Mouse (Mus musculus): ENCODE measurements around the gene Ada.

Ada gene

GRCm38 (mm10) chr2:163749647-163750611 lies at the start of gene Ada:
TSS of gene Ada (minus strand) at chr2:163750239.
- DNase-seq (ENCODE audit: extremely low spot score, low read depth, low spot score): no peak

DNA sequence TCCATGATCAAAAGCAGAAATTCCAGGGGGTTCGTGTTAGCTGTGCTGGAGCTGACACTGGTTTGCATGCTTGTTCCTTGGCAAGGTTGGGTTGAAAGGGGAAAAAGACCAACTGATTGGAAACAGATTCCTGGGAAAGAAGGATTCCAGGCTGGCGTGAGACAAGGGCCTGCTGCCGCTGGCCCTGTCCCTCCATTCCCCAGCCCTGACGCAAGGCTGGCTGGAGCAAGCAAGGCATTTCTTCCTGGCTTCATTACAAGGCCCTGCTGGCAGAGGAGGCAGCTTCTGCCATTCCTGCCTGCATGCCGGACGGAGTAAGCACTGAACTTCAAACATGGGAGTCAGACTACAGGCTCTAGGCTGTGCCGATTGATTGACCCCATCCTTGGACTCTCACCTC lies 48.4 kb upstream of the Ada start:
- DNase-seq (ENCODE audit: extremely low spot score, low read depth, low spot score): no peak

DNA sequence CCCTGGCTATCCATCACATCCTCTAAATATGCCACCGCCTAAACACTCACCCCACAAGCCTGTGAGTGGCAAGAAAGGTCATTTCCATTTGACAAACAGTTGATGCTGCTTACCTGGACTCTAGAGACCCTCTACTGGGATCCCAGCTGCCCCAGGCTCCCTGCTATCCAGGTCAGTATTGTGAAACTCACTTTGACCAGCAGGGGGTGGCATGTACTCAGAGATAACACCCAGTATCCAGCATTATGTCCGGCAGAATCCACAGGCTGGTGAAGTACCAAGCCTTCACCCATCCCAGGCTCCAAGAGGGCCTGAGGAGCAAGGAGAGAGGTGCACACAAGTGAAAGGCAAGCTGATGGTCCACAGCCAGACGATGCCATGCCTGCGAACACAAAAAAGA lies 38.4 kb upstream of the Ada start:
- peak; percentile 30 for DNase-seq (ENCODE audit: extremely low spot score, low read depth, low spot score)

GRCm38 (mm10) chr2:163787709-163788108 lies 37.7 kb upstream of the Ada start:
- peak; percentile 52 for DNase-seq (ENCODE audit: extremely low spot score, low read depth, low spot score)

- no peak for DNase-seq (ENCODE audit: extremely low spot score, low read depth, low spot score)
Observed at GRCm38 (mm10) chr2:163787086-163787485, 37.0 kb upstream of the Ada start.

DNA sequence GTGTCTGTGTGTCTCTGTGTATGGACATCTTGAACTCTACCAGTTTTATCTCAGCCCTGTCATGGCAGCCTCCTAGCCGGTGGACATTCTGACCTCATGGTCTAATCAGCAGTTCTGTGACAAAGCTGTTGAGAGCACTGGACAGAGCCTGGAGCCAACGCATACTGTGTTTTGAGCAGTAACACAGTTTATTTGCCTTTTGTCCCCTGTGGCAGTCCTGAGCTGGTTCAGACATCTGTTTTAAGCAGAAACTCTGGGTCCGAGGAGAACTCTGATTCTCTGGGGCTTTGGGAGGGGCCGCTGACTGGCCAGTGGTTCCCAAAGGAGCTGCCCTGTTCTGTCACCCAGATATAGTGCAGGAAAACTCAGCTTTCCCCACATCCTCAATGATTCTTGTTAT lies 33.9 kb upstream of the Ada start:
- DNase-seq (ENCODE audit: extremely low spot score, low read depth, low spot score): no peak

- DNase-seq (ENCODE audit: extremely low spot score, low read depth, low spot score): no peak
Observed at GRCm38 (mm10) chr2:163783368-163783767, 33.3 kb upstream of the Ada start.

- no peak for DNase-seq (ENCODE audit: extremely low spot score, low read depth, low spot score)
Observed at GRCm38 (mm10) chr2:163778896-163779295, 28.9 kb upstream of the Ada start.

- DNase-seq (ENCODE audit: extremely low spot score, low read depth, low spot score): no peak
Observed at GRCm38 (mm10) chr2:163777061-163777460, 27.0 kb upstream of the Ada start.

- DNase-seq (ENCODE audit: extremely low spot score, low read depth, low spot score): no peak
Observed at GRCm38 (mm10) chr2:163776661-163777060, 26.6 kb upstream of the Ada start.

- DNase-seq (ENCODE audit: extremely low spot score, low read depth, low spot score): no peak
Observed at GRCm38 (mm10) chr2:163770731-163771130, 20.7 kb upstream of the Ada start.

DNA sequence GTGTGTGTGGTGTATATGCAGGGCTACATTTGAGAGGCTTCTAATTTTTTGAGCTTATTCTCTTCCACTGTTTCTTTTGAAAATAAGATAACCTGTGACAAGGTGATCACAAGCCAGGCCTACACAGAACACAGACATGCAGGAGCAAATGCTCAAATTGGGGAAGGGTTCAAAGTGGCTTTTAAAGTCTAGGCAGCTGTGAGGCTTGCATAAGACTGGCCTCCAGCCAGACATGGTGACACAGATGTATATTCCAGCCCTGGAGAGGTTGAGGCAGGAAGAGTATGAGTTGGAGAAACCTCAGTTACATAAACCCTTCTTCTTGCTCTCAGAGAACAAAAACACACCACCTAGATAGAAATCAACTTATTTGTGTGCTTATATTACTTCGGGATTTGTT lies 16.9 kb upstream of the Ada start:
- no peak for DNase-seq (ENCODE audit: extremely low spot score, low read depth, low spot score)

- no peak for DNase-seq (ENCODE audit: extremely low spot score, low read depth, low spot score)
Observed at GRCm38 (mm10) chr2:163766261-163766660, 16.2 kb upstream of the Ada start.

- DNase-seq (ENCODE audit: extremely low spot score, low read depth, low spot score): no peak
Observed at GRCm38 (mm10) chr2:163761402-163761801, 11.4 kb upstream of the Ada start.

DNA sequence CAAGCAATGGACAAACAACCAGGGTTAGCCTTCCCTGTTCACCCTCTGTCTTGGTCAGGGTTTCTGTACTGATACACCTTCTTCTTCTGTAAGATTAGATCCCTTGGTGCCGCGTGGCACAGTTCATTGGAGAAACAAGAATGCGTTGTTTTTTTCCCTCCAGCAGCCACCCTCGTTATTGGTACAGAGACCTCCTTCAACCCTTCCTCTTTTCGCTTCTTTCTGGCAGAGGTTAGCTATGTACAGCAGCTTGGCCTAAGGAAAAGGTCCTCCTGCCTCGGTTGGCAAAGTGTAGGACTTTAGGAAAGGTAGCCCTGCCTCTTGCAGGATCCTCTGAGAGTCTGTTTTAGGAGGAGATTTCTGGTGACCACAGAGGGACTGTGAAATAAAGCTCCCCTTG lies 10.6 kb upstream of the Ada start:
- no peak for DNase-seq (ENCODE audit: extremely low spot score, low read depth, low spot score)

DNA sequence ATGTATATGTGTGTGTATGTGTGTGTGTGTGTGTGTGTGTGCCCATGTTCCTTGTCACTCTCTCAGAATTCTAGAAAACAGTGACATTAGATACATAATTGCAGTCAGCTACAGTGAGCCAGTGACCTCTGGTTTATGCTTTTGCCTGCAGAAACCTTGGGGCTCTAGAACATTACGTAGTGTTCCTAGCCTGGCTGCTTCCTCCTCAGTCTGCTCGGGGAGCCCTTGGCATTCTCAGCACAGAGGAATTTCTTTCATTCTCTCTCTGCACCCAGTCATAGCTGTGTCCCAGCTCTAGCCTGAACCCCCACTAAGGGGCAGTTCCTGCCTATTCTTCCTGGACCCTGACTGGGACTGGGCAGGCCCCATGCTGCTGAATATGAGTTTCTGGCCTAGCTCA lies 8.1 kb upstream of the Ada start:
- DNase-seq (ENCODE audit: extremely low spot score, low read depth, low spot score): no peak

- DNase-seq (ENCODE audit: extremely low spot score, low read depth, low spot score): no peak
Observed at GRCm38 (mm10) chr2:163756723-163757122, 6.7 kb upstream of the Ada start.

- DNase-seq (ENCODE audit: extremely low spot score, low read depth, low spot score): no peak
Observed at GRCm38 (mm10) chr2:163754228-163754627, 4.2 kb upstream of the Ada start.

- no peak for DNase-seq (ENCODE audit: extremely low spot score, low read depth, low spot score)
Observed at GRCm38 (mm10) chr2:163744801-163745570, 5.1 kb downstream of the Ada start.

GRCm38 (mm10) chr2:163743357-163743756 lies 6.7 kb downstream of the Ada start:
- DNase-seq (ENCODE audit: extremely low spot score, low read depth, low spot score): no peak

GRCm38 (mm10) chr2:163742656-163743055 lies 7.4 kb downstream of the Ada start:
- DNase-seq (ENCODE audit: extremely low spot score, low read depth, low spot score): no peak

GRCm38 (mm10) chr2:163735980-163736379 lies 14.1 kb downstream of the Ada start:
- DNase-seq (ENCODE audit: extremely low spot score, low read depth, low spot score): no peak
